Mouse (Mus musculus) limb, embryonic 14.5 days (tissue): ENCODE measurements at regions not wholly inside any gene's neighbourhood (a gene's known extent, or its start where the extent isn't known, plus 50 kb on each side); places are given as distances from the start of the nearest gene placed in this dataset.

Source experiments
- ATAC-seq: fragments of 200-750 bp; cut with Nextera tagmentation; 2 replicates; pipeline ENCODE4 v1.8.0; 2017; ENCODE audit warnings: low read depth, moderate number of reproducible peaks, moderate TSS enrichment; ENCODE audit not compliant: low FRiP score
- DNase-seq: peaks from one replicate; pipeline ENCODE4 v3.0.0-alpha.2; 2015; ENCODE audit warnings: low spot score
- H3K27ac ChIP-seq: fragments of 300-500 bp; sonication (generic); replicated peaks from 2 replicates; pipeline ENCODE4 v1.5.1; 2014; ENCODE audit warnings: low read depth, mild to moderate bottlenecking, low read length, moderate library complexity, mixed read lengths
- H3K27me3 ChIP-seq: fragments of 300-500 bp; sonication (generic); 2 replicates; pipeline ENCODE4 v1.6.1; 2014; ENCODE audit warnings: low read length, mixed read lengths; ENCODE audit not compliant: control insufficient read depth, insufficient read depth
- H3K36me3 ChIP-seq: fragments of 300-500 bp; sonication (generic); 2 replicates; pipeline ENCODE4 v1.6.1; 2014; ENCODE audit warnings: mild to moderate bottlenecking, low read length, moderate library complexity, mixed read lengths; ENCODE audit not compliant: control insufficient read depth, insufficient read depth
- H3K4me1 ChIP-seq: fragments of 300-500 bp; sonication (generic); 2 replicates; pipeline ENCODE4 v1.6.1; 2014; ENCODE audit warnings: antibody characterized with exemption, low read length, mixed read lengths; ENCODE audit not compliant: control insufficient read depth, insufficient read depth
- H3K4me2 ChIP-seq: fragments of 300-500 bp; sonication (generic); replicated peaks from 2 replicates; pipeline ENCODE4 v1.6.1; 2014; ENCODE audit warnings: low read depth, mild to moderate bottlenecking, low read length, moderate library complexity; ENCODE audit not compliant: severe bottlenecking
- H3K4me3 ChIP-seq: fragments of 300-500 bp; sonication (generic); replicated peaks from 2 replicates; pipeline ENCODE4 v1.5.1; 2014; ENCODE audit warnings: low read length
- H3K9ac ChIP-seq: fragments of 300-500 bp; sonication (generic); 2 replicates; pipeline ENCODE4 v1.6.1; 2014; ENCODE audit warnings: mild to moderate bottlenecking, low read depth, low read length, moderate library complexity; ENCODE audit not compliant: severe bottlenecking
- H3K9me3 ChIP-seq: fragments of 300-500 bp; sonication (generic); 2 replicates; pipeline ENCODE4 v1.6.1; 2016; ENCODE audit warnings: low read length; ENCODE audit not compliant: control insufficient read depth
- POLR2A ChIP-seq: fragments of 200-500 bp; IDR thresholded peaks from 2 replicates; pipeline ENCODE4 v1.8.0; 2012; ENCODE audit warnings: inconsistent platforms, mild to moderate bottlenecking, moderate library complexity, borderline replicate concordance; ENCODE audit not compliant: insufficient read depth, insufficient read length; ENCODE audit errors: extremely low read depth
- WGBS: fragments of 180-500 bp; shearing (Covaris S2); extraction: QIAGEN DNeasy Blood & Tissue Kit; methylation state at CpG from one replicate; pipeline ENCODE4 v1.1.7; 2014; 5-methylcytosine and 5-hydroxymethylcytosine counted together

GRCm38 (mm10) chr14:25185959-25186771, 272.8 kb upstream of the Zmiz1 start:
- H3K4me3 ChIP-seq: no peak overlapping the region
- ATAC-seq (peak; percentile 84), DNase-seq (peak; percentile 83)
- H3K9me3 ChIP-seq: peaks cover 4% of the 10 kb centered on the region; the same call in 1 of the 2 replicates
- 0 out of 2 replicates have a peak overlapping the region, but pooled peaks have one; percentile 0 for H3K4me2 ChIP-seq
- peaks cover 37% of the 10 kb centered on the region for H3K4me1 ChIP-seq
- H3K27me3 ChIP-seq: no peaks in the 10 kb centered on the region
- no peak for TF ChIP-seq POLR2A
- no peak overlapping the region for H3K9ac ChIP-seq
- H3K27ac ChIP-seq: peak overlapping the region; percentile 71; the same call in 1 of the 2 replicates
- H3K36me3 ChIP-seq: no peaks in the 10 kb centered on the region
- 28% methylated on average over 14 of the region's 14 CpGs for WGBS

- no peak overlapping the region for H3K27ac ChIP-seq
- no peak for ATAC-seq
- H3K4me1 ChIP-seq: peaks cover 46% of the 10 kb centered on the region
- no peak for DNase-seq
- no peak for TF ChIP-seq POLR2A
- H3K27me3 ChIP-seq: no peaks in the 10 kb centered on the region
- H3K9ac ChIP-seq: no peak overlapping the region
- 94% methylated on average over 5 of the region's 5 CpGs for WGBS
- no peak overlapping the region for H3K4me2 ChIP-seq
- H3K9me3 ChIP-seq: no peaks in the 10 kb centered on the region
- H3K4me3 ChIP-seq: no peak overlapping the region
- H3K36me3 ChIP-seq: no peaks in the 10 kb centered on the region
Measured at GRCm38 (mm10) chr14:25187715-25188114, 271.3 kb upstream of the Zmiz1 start.

GRCm38 (mm10) chr14:25189256-25189655, 269.7 kb upstream of the Zmiz1 start:
- Histone ChIP-seq H3K9ac (no peak overlapping the region), H3K4me3 (no peak overlapping the region), H3K27ac (no peak overlapping the region), H3K36me3 (no peaks in the 10 kb centered on the region), H3K4me1 (peaks cover 55% of the 10 kb centered on the region), H3K9me3 (no peaks in the 10 kb centered on the region), H3K27me3 (no peaks in the 10 kb centered on the region), H3K4me2 (no peak overlapping the region)
- DNase-seq (no peak), ATAC-seq (no peak)
- WGBS: 85% methylated on average over 5 of the region's 5 CpGs
- no peak for TF ChIP-seq POLR2A

- TF ChIP-seq POLR2A: no peak
- H3K4me1 ChIP-seq: peaks cover 56% of the 10 kb centered on the region
- 80% methylated on average over 10 of the region's 10 CpGs for WGBS
Measured at GRCm38 (mm10) chr14:25190680-25191270, 268.2 kb upstream of the Zmiz1 start.

GRCm38 (mm10) chr14:25196820-25197219, 262.2 kb upstream of the Zmiz1 start:
- peak; percentile 77 for ATAC-seq
- H3K27ac ChIP-seq: peak overlapping the region; percentile 81
- H3K4me3 ChIP-seq: no peak overlapping the region
- no peak overlapping the region; the same call in 1 of the 2 replicates for H3K4me2 ChIP-seq
- peak; percentile 73 for DNase-seq
- no peak overlapping the region for H3K9ac ChIP-seq
- H3K4me1 ChIP-seq: peaks cover 76% of the 10 kb centered on the region
- no peaks in the 10 kb centered on the region for H3K9me3 ChIP-seq
- H3K36me3 ChIP-seq: no peaks in the 10 kb centered on the region
- 14% methylated on average over 5 of the region's 5 CpGs for WGBS
- TF ChIP-seq POLR2A: no peak
- no peaks in the 10 kb centered on the region for H3K27me3 ChIP-seq

More at GRCm38 (mm10) chr14:25190680-25191270, 268.2 kb upstream of the Zmiz1 start:
- Histone ChIP-seq H3K27me3 (no peaks in the 10 kb centered on the region), H3K4me2 (no peak overlapping the region), H3K36me3 (no peaks in the 10 kb centered on the region), H3K4me3 (no peak overlapping the region), H3K27ac (peak overlapping the region; percentile 70), H3K9me3 (no peaks in the 10 kb centered on the region), H3K9ac (no peak overlapping the region)
- no peak for DNase-seq
- ATAC-seq: no peak
